Mouse (Mus musculus): ENCODE measurements around the gene Dusp10. TPM values are rescaled to one million over a fixed set of nuclear protein-coding genes. Genes with fewer than 3 reads are reported as not detected.

Gene Dusp10
- polyA plus RNA-seq, 1 experiment from 2014 or later: 6.5 TPM

DNA sequence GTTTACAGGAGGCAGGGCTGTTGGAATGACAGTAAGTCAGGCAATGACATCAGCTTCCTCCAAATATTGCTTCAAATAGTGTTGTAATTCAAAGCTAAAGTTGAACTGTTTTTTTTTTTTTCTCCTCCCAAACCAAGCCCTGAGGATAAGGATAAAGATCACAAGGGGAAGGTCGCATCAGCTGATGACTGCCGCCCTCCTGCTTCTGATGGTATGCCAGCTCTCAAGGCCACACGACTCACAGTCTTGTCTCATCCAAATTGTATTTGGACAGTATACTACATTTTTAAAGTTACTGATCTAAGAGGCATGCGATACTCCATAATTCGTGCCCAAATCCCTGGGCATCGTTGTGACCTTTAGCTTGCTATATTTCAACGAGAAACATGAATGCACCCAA, 70.1 kb downstream of the Dusp10 start:
- 89% methylated on average over 7 of the region's 7 CpGs for WGBS
- ATAC-seq (ENCODE audit: low FRiP score) (no peak), DNase-seq (ENCODE audit: low spot score) (no peak)
- Histone ChIP-seq H3K4me1 (replicated peaks; ENCODE audit: control insufficient read depth, insufficient read depth, low read length) (no peaks in the 10 kb centered on the region), H3K9me3 (ENCODE audit: control insufficient read depth, low read length) (no peaks in the 10 kb centered on the region), H3K36me3 (ENCODE audit: control insufficient read depth, insufficient read depth, low read length) (no peaks in the 10 kb centered on the region), H3K4me3 (ENCODE audit: low read depth, low read length) (no peak overlapping the region), H3K27me3 (ENCODE audit: control insufficient read depth, insufficient read depth, low read length) (no peaks in the 10 kb centered on the region), H3K4me2 (replicated peaks; ENCODE audit: low read depth, low read length) (no peak overlapping the region), H3K27ac (ENCODE audit: low read depth, low read length) (no peak overlapping the region), H3K9ac (ENCODE audit: low read depth, low read length) (no peak overlapping the region)

DNA sequence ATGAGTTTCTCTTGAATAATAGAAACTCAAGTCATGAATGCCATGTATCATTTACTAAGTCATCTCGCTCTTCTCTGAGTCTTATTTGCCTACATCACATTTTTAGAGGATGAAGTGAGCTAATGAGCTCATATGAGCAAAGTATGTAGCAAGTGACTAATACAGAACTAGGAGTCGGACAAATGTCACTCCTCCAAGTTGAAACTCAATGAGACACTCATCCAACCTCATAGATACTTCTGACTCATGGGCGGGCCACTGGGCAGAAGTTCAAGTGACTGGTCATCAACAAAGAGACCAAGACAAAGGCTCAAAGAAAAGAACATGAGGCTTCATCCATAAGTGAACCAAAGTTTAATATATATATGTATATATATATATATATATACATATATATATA, 71.9 kb downstream of the Dusp10 start:
- Histone ChIP-seq H3K4me2 (replicated peaks; ENCODE audit: low read depth, low read length) (no peak overlapping the region), H3K4me1 (replicated peaks; ENCODE audit: control insufficient read depth, insufficient read depth, low read length) (no peaks in the 10 kb centered on the region), H3K4me3 (ENCODE audit: low read depth, low read length) (no peak overlapping the region), H3K36me3 (ENCODE audit: control insufficient read depth, insufficient read depth, low read length) (no peaks in the 10 kb centered on the region), H3K9me3 (ENCODE audit: control insufficient read depth, low read length) (no peaks in the 10 kb centered on the region), H3K27ac (ENCODE audit: low read depth, low read length) (no peak overlapping the region), H3K9ac (ENCODE audit: low read depth, low read length) (no peak overlapping the region), H3K27me3 (ENCODE audit: control insufficient read depth, insufficient read depth, low read length) (no peaks in the 10 kb centered on the region)
- DNase-seq (ENCODE audit: low spot score): no peak
- 86% methylated on average over 3 of the region's 3 CpGs for WGBS
- no peak for ATAC-seq (ENCODE audit: low FRiP score)

- H3K4me2 ChIP-seq (replicated peaks; ENCODE audit: low read depth, low read length): no peak overlapping the region
- no peak overlapping the region for H3K9ac ChIP-seq (ENCODE audit: low read depth, low read length)
- H3K27ac ChIP-seq (ENCODE audit: low read depth, low read length): no peak overlapping the region
- 72% methylated on average over 6 of the region's 6 CpGs for WGBS
- DNase-seq (ENCODE audit: low spot score): no peak
- H3K9me3 ChIP-seq (ENCODE audit: control insufficient read depth, low read length): no peaks in the 10 kb centered on the region
- no peak overlapping the region for H3K4me3 ChIP-seq (ENCODE audit: low read depth, low read length)
- no peaks in the 10 kb centered on the region for H3K4me1 ChIP-seq (replicated peaks; ENCODE audit: control insufficient read depth, insufficient read depth, low read length)
- H3K36me3 ChIP-seq (ENCODE audit: control insufficient read depth, insufficient read depth, low read length): no peaks in the 10 kb centered on the region
- ATAC-seq (ENCODE audit: low FRiP score): no peak
- H3K27me3 ChIP-seq (ENCODE audit: control insufficient read depth, insufficient read depth, low read length): no peaks in the 10 kb centered on the region
These were observed 77.4 kb downstream of the Dusp10 start for GRCm38 (mm10) chr1:184090515-184090914.

DNA sequence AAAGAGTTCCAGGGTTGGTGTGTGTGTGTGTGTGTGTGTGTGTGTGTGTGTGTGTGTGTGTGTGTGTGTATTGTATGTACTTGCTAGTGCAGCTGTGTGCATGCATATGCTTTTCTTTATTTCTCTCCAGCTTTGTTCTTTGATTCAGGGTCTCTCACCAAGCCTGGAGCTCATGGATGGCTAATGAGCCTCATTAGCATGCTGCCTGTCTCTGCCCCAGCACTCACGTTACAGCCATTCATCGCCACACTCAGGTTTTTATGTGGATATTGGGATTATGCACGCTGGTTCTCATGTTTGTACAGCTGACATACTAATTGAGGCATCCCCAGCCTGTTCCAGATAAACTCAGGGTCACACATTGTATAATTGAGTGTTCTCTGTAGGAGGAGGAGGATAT, 81.8 kb downstream of the Dusp10 start:
- H3K27ac ChIP-seq (ENCODE audit: low read depth, low read length): no peak overlapping the region
- no peaks in the 10 kb centered on the region for H3K9me3 ChIP-seq (ENCODE audit: control insufficient read depth, low read length)
- no peak overlapping the region for H3K4me2 ChIP-seq (replicated peaks; ENCODE audit: low read depth, low read length)
- no peaks in the 10 kb centered on the region for H3K27me3 ChIP-seq (ENCODE audit: control insufficient read depth, insufficient read depth, low read length)
- ATAC-seq (ENCODE audit: low FRiP score) (no peak), DNase-seq (ENCODE audit: low spot score) (no peak)
- H3K36me3 ChIP-seq (ENCODE audit: control insufficient read depth, insufficient read depth, low read length): no peaks in the 10 kb centered on the region
- no peak overlapping the region for H3K4me3 ChIP-seq (ENCODE audit: low read depth, low read length)
- no peak overlapping the region for H3K9ac ChIP-seq (ENCODE audit: low read depth, low read length)
- no peaks in the 10 kb centered on the region for H3K4me1 ChIP-seq (replicated peaks; ENCODE audit: control insufficient read depth, insufficient read depth, low read length)
- WGBS: 53% methylated on average over 3 of the region's 3 CpGs

DNA sequence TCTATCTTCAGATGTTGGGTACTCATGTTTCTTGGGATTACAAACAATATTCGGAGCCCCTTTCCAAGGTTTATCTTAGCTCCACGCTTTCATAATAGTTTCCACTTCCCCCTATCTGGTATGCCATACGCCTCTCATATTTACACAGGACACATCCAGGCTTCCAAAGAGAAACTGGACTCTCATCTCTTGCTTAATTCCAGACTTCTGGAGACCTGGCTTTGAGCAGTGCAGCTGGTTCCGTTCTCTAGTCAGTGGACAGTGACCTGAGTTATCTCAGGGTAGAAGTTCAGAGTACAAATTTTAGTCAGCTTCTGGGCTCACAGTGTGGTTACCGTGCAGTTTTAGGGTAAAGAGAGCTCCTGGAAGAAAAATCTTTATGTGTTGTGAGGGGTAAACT, 87.3 kb downstream of the Dusp10 start:
- no peaks in the 10 kb centered on the region for H3K36me3 ChIP-seq (ENCODE audit: control insufficient read depth, insufficient read depth, low read length)
- no peak overlapping the region for H3K9ac ChIP-seq (ENCODE audit: low read depth, low read length)
- H3K9me3 ChIP-seq (ENCODE audit: control insufficient read depth, low read length): no peaks in the 10 kb centered on the region
- no peak overlapping the region for H3K27ac ChIP-seq (ENCODE audit: low read depth, low read length)
- no peak overlapping the region for H3K4me2 ChIP-seq (replicated peaks; ENCODE audit: low read depth, low read length)
- ATAC-seq (ENCODE audit: low FRiP score) (no peak), DNase-seq (ENCODE audit: low spot score) (no peak)
- 89% methylated on average over 5 of the region's 5 CpGs for WGBS
- no peak overlapping the region for H3K4me3 ChIP-seq (ENCODE audit: low read depth, low read length)
- H3K27me3 ChIP-seq (ENCODE audit: control insufficient read depth, insufficient read depth, low read length): no peaks in the 10 kb centered on the region
- H3K4me1 ChIP-seq (replicated peaks; ENCODE audit: control insufficient read depth, insufficient read depth, low read length): no peaks in the 10 kb centered on the region

- Histone ChIP-seq H3K4me1 (replicated peaks; ENCODE audit: control insufficient read depth, insufficient read depth, low read length) (no peaks in the 10 kb centered on the region), H3K27me3 (ENCODE audit: control insufficient read depth, insufficient read depth, low read length) (no peaks in the 10 kb centered on the region), H3K4me2 (replicated peaks; ENCODE audit: low read depth, low read length) (no peak overlapping the region), H3K4me3 (ENCODE audit: low read depth, low read length) (no peak overlapping the region), H3K27ac (ENCODE audit: low read depth, low read length) (no peak overlapping the region), H3K36me3 (ENCODE audit: control insufficient read depth, insufficient read depth, low read length) (no peaks in the 10 kb centered on the region), H3K9me3 (ENCODE audit: control insufficient read depth, low read length) (no peaks in the 10 kb centered on the region), H3K9ac (ENCODE audit: low read depth, low read length) (no peak overlapping the region)
- DNase-seq (ENCODE audit: low spot score) (no peak), ATAC-seq (ENCODE audit: low FRiP score) (no peak)
- 88% methylated on average over 9 of the region's 9 CpGs for WGBS
These were observed 88.0 kb downstream of the Dusp10 start for GRCm38 (mm10) chr1:184100927-184101749.

DNA sequence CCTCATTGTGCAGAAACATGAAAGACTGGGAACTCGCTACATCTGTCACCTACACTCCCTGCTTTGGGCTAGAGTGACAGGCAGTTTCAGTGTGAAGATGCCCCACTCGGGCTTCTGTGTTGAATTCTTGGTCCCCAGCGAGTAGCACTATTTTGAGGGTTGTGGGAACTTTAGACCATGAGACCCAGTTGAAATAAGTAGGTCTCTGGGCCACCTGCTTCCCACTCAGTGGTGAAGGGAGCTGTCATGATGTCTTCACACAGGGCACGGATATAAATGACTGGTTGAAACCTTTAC, 88.6 kb downstream of the Dusp10 start:
- H3K9ac ChIP-seq (ENCODE audit: low read depth, low read length): no peak overlapping the region
- H3K27ac ChIP-seq (ENCODE audit: low read depth, low read length): no peak overlapping the region
- 80% methylated on average over 4 of the region's 4 CpGs for WGBS
- no peak for ATAC-seq (ENCODE audit: low FRiP score)
- no peak for DNase-seq (ENCODE audit: low spot score)
- no peaks in the 10 kb centered on the region for H3K9me3 ChIP-seq (ENCODE audit: control insufficient read depth, low read length)
- no peaks in the 10 kb centered on the region for H3K27me3 ChIP-seq (ENCODE audit: control insufficient read depth, insufficient read depth, low read length)
- no peaks in the 10 kb centered on the region for H3K36me3 ChIP-seq (ENCODE audit: control insufficient read depth, insufficient read depth, low read length)
- no peak overlapping the region for H3K4me2 ChIP-seq (replicated peaks; ENCODE audit: low read depth, low read length)
- no peak overlapping the region for H3K4me3 ChIP-seq (ENCODE audit: low read depth, low read length)
- H3K4me1 ChIP-seq (replicated peaks; ENCODE audit: control insufficient read depth, insufficient read depth, low read length): no peaks in the 10 kb centered on the region

DNA sequence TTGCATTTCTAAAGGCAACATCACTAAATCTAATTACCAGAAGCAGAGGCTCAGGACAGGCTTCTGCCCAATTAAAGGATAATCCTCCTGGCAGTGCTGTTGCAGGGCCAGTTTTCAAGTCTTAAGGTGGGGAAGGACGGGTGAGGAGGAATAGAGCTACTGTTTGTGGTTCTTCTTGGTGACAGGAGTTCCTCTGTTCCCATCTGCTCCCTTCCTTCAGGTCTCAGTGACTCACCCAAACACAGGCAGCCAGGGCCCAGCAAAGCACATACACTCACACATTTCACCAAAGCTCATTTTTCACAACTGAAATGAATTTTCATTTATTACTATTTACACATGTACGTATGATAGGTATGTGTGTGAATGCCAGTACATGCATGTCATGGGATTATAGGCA, 93.7 kb downstream of the Dusp10 start:
- no peak for ATAC-seq (ENCODE audit: low FRiP score)
- no peak overlapping the region for H3K4me3 ChIP-seq (ENCODE audit: low read depth, low read length)
- WGBS: 72% methylated on average over 2 of the region's 2 CpGs
- DNase-seq (ENCODE audit: low spot score): no peak
- H3K27me3 ChIP-seq (ENCODE audit: control insufficient read depth, insufficient read depth, low read length): no peaks in the 10 kb centered on the region
- H3K36me3 ChIP-seq (ENCODE audit: control insufficient read depth, insufficient read depth, low read length): no peaks in the 10 kb centered on the region
- H3K9me3 ChIP-seq (ENCODE audit: control insufficient read depth, low read length): no peaks in the 10 kb centered on the region
- H3K4me1 ChIP-seq (replicated peaks; ENCODE audit: control insufficient read depth, insufficient read depth, low read length): no peaks in the 10 kb centered on the region
- no peak overlapping the region for H3K4me2 ChIP-seq (replicated peaks; ENCODE audit: low read depth, low read length)
- H3K9ac ChIP-seq (ENCODE audit: low read depth, low read length): no peak overlapping the region
- H3K27ac ChIP-seq (ENCODE audit: low read depth, low read length): no peak overlapping the region

GRCm38 (mm10) chr1:184107448-184107847, 94.3 kb downstream of the Dusp10 start:
- Histone ChIP-seq H3K9me3 (ENCODE audit: control insufficient read depth, low read length) (no peaks in the 10 kb centered on the region), H3K4me3 (ENCODE audit: low read depth, low read length) (no peak overlapping the region), H3K27me3 (ENCODE audit: control insufficient read depth, insufficient read depth, low read length) (no peaks in the 10 kb centered on the region), H3K36me3 (ENCODE audit: control insufficient read depth, insufficient read depth, low read length) (no peaks in the 10 kb centered on the region), H3K4me1 (replicated peaks; ENCODE audit: control insufficient read depth, insufficient read depth, low read length) (no peaks in the 10 kb centered on the region), H3K9ac (ENCODE audit: low read depth, low read length) (no peak overlapping the region), H3K4me2 (replicated peaks; ENCODE audit: low read depth, low read length) (no peak overlapping the region), H3K27ac (ENCODE audit: low read depth, low read length) (no peak overlapping the region)
- no peak for DNase-seq (ENCODE audit: low spot score)
- WGBS: 94% methylated on average over 4 of the region's 4 CpGs
- no peak for ATAC-seq (ENCODE audit: low FRiP score)

Data from hindbrain, embryonic 11.5 days (tissue).